Mouse (Mus musculus) MEL (cell line): ENCODE data around the gene Sirt5.

Source experiments
- CTCF ChIP-seq, 3 experiments: IDR thresholded peaks in 2 of 3; conservative IDR thresholded peaks in 1 of 3; 2 replicates each; pipeline ENCODE4 v1.5.1; 2011 to 2012; ENCODE audit warnings: low read length in 3 of 3, low read depth in 2 of 3, mild to moderate bottlenecking in 2 of 3, improper control_type of control experiment in 1 of 3, inconsistent platforms in 1 of 3, mixed read lengths in 1 of 3, moderate library complexity in 1 of 3; ENCODE audit not compliant: control insufficient read depth in 1 of 3, insufficient read depth in 1 of 3, poor library complexity in 1 of 3, severe bottlenecking in 1 of 3
- E2F4 ChIP-seq: IDR thresholded peaks from 2 replicates; pipeline ENCODE4 v1.6.1; 2011; ENCODE audit warnings: low read depth, low read length, improper control_type of control experiment, borderline replicate concordance
- ELF1 ChIP-seq: IDR thresholded peaks from 2 replicates; pipeline ENCODE4 v1.6.1; 2014; ENCODE audit warnings: low read depth, mild to moderate bottlenecking, inconsistent platforms, low read length, improper control_type of control experiment, moderate library complexity
- EP300 ChIP-seq, 2 experiments: IDR thresholded peaks; 2 replicates each; pipeline ENCODE4 v1.6.1; 2011; ENCODE audit warnings: improper control_type of control experiment in 2 of 2, low read length in 2 of 2, low read depth in 1 of 2, mild to moderate bottlenecking in 1 of 2
- GABPA ChIP-seq: IDR thresholded peaks from 2 replicates; pipeline ENCODE4 v1.6.1; 2012; ENCODE audit warnings: low read depth, mild to moderate bottlenecking, inconsistent platforms, low read length, improper control_type of control experiment, moderate library complexity
- MAX ChIP-seq: IDR thresholded peaks from 2 replicates; pipeline ENCODE4 v1.6.1; 2011; ENCODE audit warnings: low read length, improper control_type of control experiment
- POLR2A ChIP-seq, 2 experiments: IDR thresholded peaks; 2 replicates each; pipeline ENCODE4 v1.6.1; 2011 to 2012; ENCODE audit warnings: low read length in 2 of 2, mild to moderate bottlenecking in 2 of 2, control low read depth in 1 of 2, improper control_type of control experiment in 1 of 2, low read depth in 1 of 2, moderate library complexity in 1 of 2; ENCODE audit not compliant: control insufficient read depth in 1 of 2, insufficient read depth in 1 of 2, poor library complexity in 1 of 2
- POLR2AphosphoS2 ChIP-seq: IDR thresholded peaks from 2 replicates; pipeline ENCODE4 v1.6.1; 2011; ENCODE audit warnings: low read length, improper control_type of control experiment
- RCOR1 ChIP-seq: IDR thresholded peaks from 2 replicates; pipeline ENCODE4 v1.6.1; 2012; ENCODE audit warnings: low read depth, mild to moderate bottlenecking, inconsistent platforms, low read length, improper control_type of control experiment
- TCF12 ChIP-seq: IDR thresholded peaks from 2 replicates; pipeline ENCODE4 v1.6.1; 2014; ENCODE audit warnings: low read depth, mild to moderate bottlenecking, inconsistent platforms, low read length, improper control_type of control experiment, moderate library complexity
- UBTF ChIP-seq: IDR thresholded peaks from 2 replicates; pipeline ENCODE4 v1.6.1; 2012; ENCODE audit warnings: low read depth, mild to moderate bottlenecking, inconsistent platforms, low read length, improper control_type of control experiment, moderate library complexity, borderline replicate concordance; ENCODE audit not compliant: insufficient read depth
- USF1 ChIP-seq: IDR thresholded peaks from 2 replicates; pipeline ENCODE4 v1.6.1; 2014; ENCODE audit warnings: low read depth, mild to moderate bottlenecking, inconsistent platforms, low read length, improper control_type of control experiment, moderate library complexity

DNA sequence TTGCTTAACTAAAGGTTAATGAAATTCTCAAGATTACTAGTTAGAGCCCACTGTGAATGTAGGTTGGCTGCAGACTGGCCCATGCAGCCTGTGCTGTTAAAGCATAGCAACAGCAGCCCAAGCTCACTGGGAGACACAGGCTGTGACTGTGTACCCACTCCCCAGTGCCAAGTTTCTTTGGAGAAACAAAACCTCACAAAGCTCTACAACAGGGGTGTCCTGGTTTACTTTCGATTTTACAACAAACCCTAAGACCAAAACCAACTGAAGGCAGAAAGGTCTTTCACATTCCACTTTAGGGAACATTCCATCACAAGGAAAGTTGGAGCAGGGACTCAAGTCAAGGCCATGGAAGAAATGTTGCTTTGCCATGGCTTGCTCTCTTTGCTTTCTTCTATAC lies 77.3 kb downstream of the Sirt5 start:
- TF ChIP-seq POLR2A (IDR thresholded peaks at IDR 0.05; ENCODE audit: control insufficient read depth in 1 of 2, insufficient read depth in 1 of 2, low read depth in 1 of 2, low read length in 2 of 2, poor library complexity in 1 of 2), result no peak
- no peak for TF ChIP-seq TCF12
- no peak for TF ChIP-seq GABPA
- no peak for TF ChIP-seq MAX
- no peak for TF ChIP-seq USF1
- no peak for TF ChIP-seq ELF1
- TF ChIP-seq CTCF (IDR thresholded peaks at IDR 0.05 in 2 of 3, conservative IDR thresholded peaks at IDR 0.05 in 1 of 3; ENCODE audit: control insufficient read depth in 1 of 3, insufficient read depth in 1 of 3, low read depth in 2 of 3, low read length in 3 of 3, poor library complexity in 1 of 3, severe bottlenecking in 1 of 3), result no peak
- TF ChIP-seq EP300 (IDR thresholded peaks at IDR 0.05; ENCODE audit: low read depth in 1 of 2, low read length in 2 of 2), result no peak
- TF ChIP-seq RCOR1, result no peak
- TF ChIP-seq UBTF, result no peak
- TF ChIP-seq POLR2AphosphoS2, result no peak
- TF ChIP-seq E2F4, result no peak
